Mouse (Mus musculus): Measurements from ENCODE around the gene Egr2. TPM values are rescaled to one million over a fixed set of nuclear protein-coding genes. Genes with fewer than 3 reads are reported as not detected.

Egr2 gene
- polyA plus RNA-seq (2015; fragmentation: Nextera tagmentation; extraction: Ambion mirVana), result 0.51 and 0.59 TPM in 2 replicates

DNA sequence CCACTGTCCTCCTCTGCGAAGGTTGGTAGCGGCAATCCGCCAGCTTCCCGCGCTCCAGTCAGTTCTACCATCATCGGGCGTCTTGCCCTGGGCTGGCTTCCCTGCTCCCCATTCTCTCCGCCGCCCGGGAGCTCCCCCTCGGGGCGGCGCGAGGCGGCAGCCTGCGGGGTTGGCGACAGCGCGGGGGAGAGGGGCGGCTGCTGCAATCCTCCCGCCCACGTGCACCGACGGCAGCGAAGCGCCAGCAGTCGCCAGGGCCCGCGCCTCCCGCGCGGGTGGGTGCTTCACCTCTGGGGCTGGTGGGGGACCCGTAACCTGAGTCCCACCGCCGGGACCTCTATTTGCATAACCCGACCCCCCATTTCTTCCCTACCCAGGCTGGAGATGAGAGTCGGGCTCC is at the start of gene Egr2:
Gene Egr2 (plus strand): TSS at position 220 of the 400 bp plus-strand sequence.

DNA sequence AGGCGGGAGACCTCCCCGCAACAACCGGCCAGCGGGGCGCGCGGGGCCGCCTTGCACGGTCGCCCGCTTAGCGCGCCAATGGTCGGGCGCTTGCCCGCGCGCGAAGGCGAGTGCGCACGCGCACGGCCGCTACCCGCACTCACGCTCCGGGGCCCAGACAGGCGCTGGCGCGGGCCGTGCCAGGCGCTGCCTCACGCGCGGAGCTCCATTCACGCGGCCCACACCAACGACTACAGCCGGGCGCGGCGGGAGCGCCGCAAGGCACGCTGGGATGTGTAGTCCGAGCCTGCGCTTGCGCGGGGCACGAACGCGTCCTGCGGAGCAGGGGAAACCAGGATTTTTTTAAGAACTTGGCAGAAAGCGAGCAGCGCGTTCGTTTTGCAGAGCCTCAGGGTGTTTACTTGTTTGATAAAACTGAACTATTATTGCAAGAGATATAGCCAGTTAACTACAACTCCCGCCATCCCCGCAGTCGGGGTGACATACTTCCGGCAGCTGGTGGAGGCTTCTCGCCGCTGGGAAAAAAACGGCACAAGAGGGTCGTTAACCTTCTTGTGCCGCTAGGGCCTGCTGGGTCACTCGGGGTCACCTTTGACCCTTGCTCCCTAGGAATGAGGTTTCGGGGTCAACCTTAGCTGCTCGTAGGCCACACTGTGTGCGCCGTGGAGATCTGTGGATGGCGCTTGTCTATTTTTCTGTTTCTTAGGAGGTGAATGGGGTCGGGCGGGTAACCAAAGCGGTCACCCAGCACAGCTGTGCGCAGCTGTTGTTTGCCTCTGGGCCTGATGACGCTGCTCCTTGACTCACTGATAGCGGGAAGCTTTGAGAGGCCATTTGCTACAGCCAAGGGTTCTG is 13.8 kb downstream of the Egr2 start, which contains the start of gene Ado:
Gene Ado (minus strand): TSS at position 79 of the 855 bp plus-strand sequence.

Other genes with a start within 250 kb of the Egr2 start
- 30.9 and 35.9 TPM in 2 replicates for gene Ado, start 13.5 kb downstream of the Egr2 start, polyA plus RNA-seq (2015; fragmentation: Nextera tagmentation; extraction: Ambion mirVana)